Mouse (Mus musculus) lung, embryonic 15.5 days (tissue): ENCODE data around the gene Crtap. TPM values are rescaled to one million over a fixed set of nuclear protein-coding genes. Genes with fewer than 3 reads are reported as not detected.
A peak's percentile ranks its signal among the peaks of the same experiment; 100 is the strongest.

Experiments used
- ATAC-seq: fragments of 200-750 bp; cut with Nextera tagmentation; 2 replicates; pipeline ENCODE4 v1.8.0; 2017; ENCODE audit warnings: moderate number of reproducible peaks, borderline replicate concordance; ENCODE audit not compliant: low FRiP score, low TSS enrichment; ENCODE audit errors: extremely low read depth
- H3K27ac ChIP-seq: fragments of 300-500 bp; sonication (generic); 2 replicates; pipeline ENCODE4 v1.5.1; 2015; ENCODE audit warnings: moderate library complexity, mild to moderate bottlenecking, inconsistent platforms
- H3K27me3 ChIP-seq: fragments of 300-500 bp; sonication (generic); 2 replicates; pipeline ENCODE4 v1.6.1; 2015; ENCODE audit warnings: inconsistent platforms
- H3K36me3 ChIP-seq: fragments of 300-500 bp; sonication (generic); 2 replicates; pipeline ENCODE4 v1.6.1; 2015; ENCODE audit warnings: inconsistent platforms
- H3K4me1 ChIP-seq: fragments of 300-500 bp; sonication (generic); 2 replicates; pipeline ENCODE4 v1.6.1; 2015; ENCODE audit warnings: inconsistent platforms
- H3K4me2 ChIP-seq: fragments of 300-500 bp; sonication (generic); 2 replicates; pipeline ENCODE4 v1.6.1; 2015; ENCODE audit warnings: inconsistent platforms, mild to moderate bottlenecking, moderate library complexity
- H3K4me3 ChIP-seq: fragments of 300-500 bp; sonication (generic); 2 replicates; pipeline ENCODE4 v1.5.1; 2015; ENCODE audit warnings: mild to moderate bottlenecking, inconsistent platforms
- H3K9ac ChIP-seq: fragments of 300-500 bp; sonication (generic); 2 replicates; pipeline ENCODE4 v1.6.1; 2015; ENCODE audit warnings: inconsistent platforms
- H3K9me3 ChIP-seq: fragments of 300-500 bp; sonication (generic); 2 replicates; pipeline ENCODE4 v1.6.1; 2016; ENCODE audit warnings: inconsistent platforms
- WGBS: fragments of 180-500 bp; shearing (Covaris S2); methylation state at CpG from one replicate; pipeline ENCODE4 v1.1.7; 2015; 5-methylcytosine and 5-hydroxymethylcytosine counted together
- polyA plus RNA-seq: library from polyadenylated mRNA; unstranded; fragments of >200 nt; fragmentation: Nextera tagmentation; extraction: Ambion mirVana; gene quantifications from 2 replicates; pipeline ENCODE4 v1.2.1, GENCODE M21; 2015

Gene Crtap
- polyA plus RNA-seq, 1 experiment from 2014 or later: 159 TPM

GRCm38 (mm10) chr9:114415701-114416100, 25.2 kb upstream of the Crtap start:
- Histone ChIP-seq H3K9ac (no peak overlapping the region), H3K9me3 (no peaks in the 10 kb centered on the region), H3K4me2 (no peak overlapping the region), H3K4me3 (no peak overlapping the region), H3K27me3 (no peaks in the 10 kb centered on the region), H3K4me1 (no peaks in the 10 kb centered on the region), H3K27ac (no peak overlapping the region), H3K36me3 (peaks cover under 1% of the 10 kb centered on the region; the same call in 1 of the 2 replicates)
- 22% methylated on average over 11 of the region's 11 CpGs for WGBS
- ATAC-seq: no peak

GRCm38 (mm10) chr9:114413866-114414265, 23.4 kb upstream of the Crtap start:
- Histone ChIP-seq H3K4me2 (no peak overlapping the region), H3K27me3 (no peaks in the 10 kb centered on the region), H3K36me3 (peaks cover 6% of the 10 kb centered on the region), H3K4me3 (no peak overlapping the region), H3K9ac (no peak overlapping the region), H3K9me3 (no peaks in the 10 kb centered on the region), H3K27ac (no peak overlapping the region), H3K4me1 (no peaks in the 10 kb centered on the region)
- WGBS: 72% methylated on average over 12 of the region's 12 CpGs
- no peak for ATAC-seq

- Histone ChIP-seq H3K36me3 (peaks cover 13% of the 10 kb centered on the region), H3K27me3 (no peaks in the 10 kb centered on the region), H3K4me1 (no peaks in the 10 kb centered on the region), H3K9me3 (no peaks in the 10 kb centered on the region), H3K9ac (no peak overlapping the region), H3K4me3 (no peak overlapping the region), H3K27ac (no peak overlapping the region), H3K4me2 (no peak overlapping the region)
- WGBS: 83% methylated on average over 9 of the region's 9 CpGs
- no peak for ATAC-seq
Observed at GRCm38 (mm10) chr9:114412406-114412805, 21.9 kb upstream of the Crtap start.

GRCm38 (mm10) chr9:114411295-114411694, 20.8 kb upstream of the Crtap start:
- H3K4me1 ChIP-seq: no peaks in the 10 kb centered on the region
- no peak overlapping the region for H3K4me2 ChIP-seq
- H3K27ac ChIP-seq: no peak overlapping the region
- H3K36me3 ChIP-seq: peaks cover 17% of the 10 kb centered on the region
- WGBS: 77% methylated on average over 5 of the region's 5 CpGs
- no peaks in the 10 kb centered on the region for H3K9me3 ChIP-seq
- no peak for ATAC-seq
- no peak overlapping the region for H3K9ac ChIP-seq
- H3K4me3 ChIP-seq: no peak overlapping the region
- H3K27me3 ChIP-seq: no peaks in the 10 kb centered on the region

GRCm38 (mm10) chr9:114410313-114410862, 19.9 kb upstream of the Crtap start:
- H3K4me1 ChIP-seq: no peaks in the 10 kb centered on the region
- H3K27me3 ChIP-seq: no peaks in the 10 kb centered on the region
- peaks cover 26% of the 10 kb centered on the region for H3K36me3 ChIP-seq
- H3K9ac ChIP-seq: no peak overlapping the region
- 91% methylated on average over 11 of the region's 11 CpGs for WGBS
- no peak for ATAC-seq
- H3K4me3 ChIP-seq: no peak overlapping the region
- no peak overlapping the region for H3K27ac ChIP-seq
- H3K9me3 ChIP-seq: no peaks in the 10 kb centered on the region
- no peak overlapping the region for H3K4me2 ChIP-seq

- Histone ChIP-seq H3K27ac (no peak overlapping the region), H3K4me3 (no peak overlapping the region), H3K27me3 (no peaks in the 10 kb centered on the region), H3K36me3 (peaks cover 37% of the 10 kb centered on the region), H3K4me1 (no peaks in the 10 kb centered on the region), H3K4me2 (no peak overlapping the region), H3K9ac (no peak overlapping the region), H3K9me3 (no peaks in the 10 kb centered on the region)
- 85% methylated on average over 2 of the region's 2 CpGs for WGBS
- no peak for ATAC-seq
Observed at GRCm38 (mm10) chr9:114407676-114408075, 17.2 kb upstream of the Crtap start.

GRCm38 (mm10) chr9:114401685-114402080, 11.2 kb upstream of the Crtap start:
- WGBS: 2% methylated on average over 16 of the region's 16 CpGs

GRCm38 (mm10) chr9:114400949-114401684, 10.6 kb upstream of the Crtap start, which contains the start of the genes Glb1 and Tmppe:
Glb1 (plus strand) TSS chr9:114401076.
Tmppe (plus strand) TSS chr9:114401105.
- WGBS: under 1% methylated on average over 73 of the region's 73 CpGs

More at GRCm38 (mm10) chr9:114401685-114402080, 11.2 kb upstream of the Crtap start:
- peaks cover 12% of the 10 kb centered on the region for H3K4me1 ChIP-seq
- peak overlapping the region; percentile 78 for H3K9ac ChIP-seq
- H3K27me3 ChIP-seq: no peaks in the 10 kb centered on the region
- peak overlapping the region; percentile 91 for H3K27ac ChIP-seq
- H3K4me2 ChIP-seq: peak overlapping the region; percentile 84
- peaks cover 24% of the 10 kb centered on the region for H3K36me3 ChIP-seq
- H3K4me3 ChIP-seq: peak overlapping the region; percentile 88
- H3K9me3 ChIP-seq: no peaks in the 10 kb centered on the region
- no peak for ATAC-seq

GRCm38 (mm10) chr9:114400588-114400948, 10.1 kb upstream of the Crtap start:
- peaks cover 13% of the 10 kb centered on the region for H3K36me3 ChIP-seq
- 0 out of 2 replicates have a peak overlapping the region, but pooled peaks have one; percentile 78 for H3K9ac ChIP-seq
- H3K4me2 ChIP-seq: peak overlapping the region; percentile 84
- peak overlapping the region; percentile 88 for H3K4me3 ChIP-seq
- 8% methylated on average over 5 of the region's 5 CpGs for WGBS
- peak overlapping the region; percentile 91 for H3K27ac ChIP-seq
- ATAC-seq: no peak
- peaks cover 12% of the 10 kb centered on the region for H3K4me1 ChIP-seq
- H3K9me3 ChIP-seq: no peaks in the 10 kb centered on the region
- H3K27me3 ChIP-seq: no peaks in the 10 kb centered on the region

More at GRCm38 (mm10) chr9:114400949-114401684, 10.6 kb upstream of the Crtap start, which contains the start of the genes Glb1 and Tmppe:
- Histone ChIP-seq H3K4me1 (peaks cover 12% of the 10 kb centered on the region), H3K4me3 (peak within 1 kb of the TSS; percentile 88), H3K4me2 (peak within 1 kb of the TSS; percentile 84), H3K9ac (peak within 1 kb of the TSS; percentile 78), H3K27ac (peak within 1 kb of the TSS; percentile 91), H3K9me3 (no peaks in the 10 kb centered on the region), H3K27me3 (no peaks in the 10 kb centered on the region), H3K36me3 (peaks cover 18% of the 10 kb centered on the region)
- ATAC-seq: peak; percentile 98

GRCm38 (mm10) chr9:114399680-114400079, 9.2 kb upstream of the Crtap start:
- WGBS: 86% methylated on average over 12 of the region's 12 CpGs
- no peak for ATAC-seq
- Histone ChIP-seq H3K4me1 (peaks cover 14% of the 10 kb centered on the region), H3K4me2 (no peak overlapping the region), H3K9me3 (no peaks in the 10 kb centered on the region), H3K27ac (no peak overlapping the region), H3K4me3 (no peak overlapping the region), H3K36me3 (peaks cover 4% of the 10 kb centered on the region), H3K27me3 (no peaks in the 10 kb centered on the region), H3K9ac (no peak overlapping the region)

GRCm38 (mm10) chr9:114395258-114395657, 4.8 kb upstream of the Crtap start:
- Histone ChIP-seq H3K27me3 (no peaks in the 10 kb centered on the region), H3K4me2 (no peak overlapping the region), H3K9ac (no peak overlapping the region), H3K9me3 (no peaks in the 10 kb centered on the region), H3K36me3 (no peaks in the 10 kb centered on the region), H3K4me1 (peaks cover 14% of the 10 kb centered on the region), H3K27ac (no peak overlapping the region), H3K4me3 (no peak overlapping the region)
- 80% methylated on average over 4 of the region's 4 CpGs for WGBS
- no peak for ATAC-seq

- Histone ChIP-seq H3K4me2 (no peak overlapping the region), H3K36me3 (no peaks in the 10 kb centered on the region), H3K9me3 (no peaks in the 10 kb centered on the region), H3K4me3 (no peak overlapping the region), H3K9ac (no peak overlapping the region), H3K27ac (no peak overlapping the region), H3K4me1 (peaks cover 14% of the 10 kb centered on the region), H3K27me3 (no peaks in the 10 kb centered on the region)
- peak; percentile 6; the same call in 1 of the 2 replicates for ATAC-seq
- WGBS: 39% methylated on average over 8 of the region's 8 CpGs
Observed at GRCm38 (mm10) chr9:114394677-114395076, 4.2 kb upstream of the Crtap start.
